Mouse (Mus musculus): ENCODE measurements at regions not wholly inside any gene's neighbourhood (a gene's known extent, or its start where the extent isn't known, plus 50 kb on each side); places are given as distances from the start of the nearest gene placed in this dataset.

DNA sequence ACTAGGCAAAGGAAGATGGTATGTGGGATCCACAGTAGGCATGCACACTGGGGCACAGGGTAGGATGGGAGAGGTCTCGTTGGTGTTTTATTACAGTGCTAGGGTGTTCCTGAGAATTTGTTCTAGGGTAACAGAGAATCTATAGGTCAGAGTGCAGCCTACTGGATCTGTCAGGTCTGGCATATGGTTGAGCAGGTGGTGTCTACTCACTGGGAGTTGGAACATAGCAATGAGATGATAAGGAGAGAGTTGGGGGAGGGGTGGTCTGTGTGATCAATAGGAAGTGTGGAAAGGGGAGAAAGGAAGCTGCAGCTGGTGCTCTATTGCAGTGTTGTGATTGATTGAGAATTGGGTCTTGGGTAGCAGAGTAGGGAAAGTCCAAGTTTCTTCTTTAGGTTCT, 681.5 kb downstream of the Ankrd7 start:
- DNase-seq = peak; percentile 33 to 47

DNA sequence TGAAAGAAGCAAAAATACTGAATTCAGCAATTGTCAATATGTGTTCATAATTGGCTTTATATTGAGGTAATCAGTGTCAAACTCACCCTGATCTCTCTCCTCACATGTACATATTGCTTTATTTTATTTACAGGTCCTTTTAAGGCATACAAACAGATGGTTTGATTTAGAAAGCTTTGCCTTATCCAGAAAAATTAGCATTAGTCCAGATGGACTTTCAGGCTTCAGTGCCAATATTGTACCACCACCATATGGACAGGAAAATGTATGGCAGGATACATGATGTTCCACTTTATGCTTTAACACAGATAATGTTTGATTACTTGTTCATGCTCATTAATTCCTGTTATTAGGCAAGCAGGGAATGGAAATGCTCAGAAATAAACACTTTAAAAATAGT, 685.8 kb downstream of the Ankrd7 start:
- peak; percentile 42 to 70 for DNase-seq

DNA sequence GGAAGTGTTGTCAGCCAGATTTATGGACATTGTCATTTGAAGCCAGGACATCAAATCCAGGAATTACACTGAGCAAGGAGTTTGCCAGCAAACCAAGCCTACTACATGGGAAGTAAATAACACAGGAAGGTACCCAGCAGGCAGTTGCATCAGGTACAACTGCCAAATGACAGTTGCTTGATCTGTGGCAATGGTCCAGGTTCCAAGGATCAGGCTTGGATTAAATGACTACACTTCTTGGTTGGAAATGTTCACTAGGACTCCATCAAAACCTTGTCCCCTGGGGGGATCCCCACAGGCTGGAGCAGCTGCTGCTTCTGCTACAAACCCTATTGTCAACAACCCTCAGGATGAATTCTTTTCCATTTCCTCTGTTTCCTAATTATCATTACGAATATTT, 713.3 kb downstream of the Ankrd7 start:
- peak; percentile 93 to 94 for DNase-seq

DNA sequence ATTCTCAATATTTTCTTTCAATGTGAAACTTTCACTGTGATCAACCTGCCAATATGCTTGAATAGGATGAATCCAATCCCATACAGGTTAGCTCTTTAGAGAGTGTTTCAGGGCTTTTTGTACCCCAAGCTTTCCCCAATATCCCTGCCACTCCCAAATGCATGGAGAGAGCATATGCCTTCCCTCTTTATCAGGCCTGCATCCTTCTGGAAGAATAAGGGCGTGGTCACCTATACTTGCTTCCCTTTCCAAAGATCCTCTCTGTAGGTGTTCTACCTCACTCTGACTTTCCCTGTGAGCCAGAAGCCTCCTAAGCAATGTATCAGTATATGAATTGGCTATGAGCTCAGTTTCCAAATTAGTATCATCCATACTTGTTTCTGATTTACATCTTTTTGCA, 713.8 kb downstream of the Ankrd7 start:
- peak; percentile 50 to 69 for DNase-seq
